Mouse (Mus musculus) embryonic facial prominence, embryonic 14.5 days (tissue): ENCODE data around the gene Izumo4. TPM values are rescaled to one million over a fixed set of nuclear protein-coding genes. Genes with fewer than 3 reads are reported as not detected.
A peak's percentile ranks its signal among the peaks of the same experiment; 100 is the strongest.

Source experiments
- ATAC-seq: fragments of 200-750 bp; cut with Nextera tagmentation; 2 replicates; pipeline ENCODE4 v1.8.0; 2017; ENCODE audit warnings: low read depth, moderate number of reproducible peaks, moderate TSS enrichment
- DNase-seq: peaks from one replicate; pipeline ENCODE4 v3.0.0-alpha.2; 2015; ENCODE audit warnings: low spot score
- H3K27ac ChIP-seq: fragments of 300-500 bp; sonication (generic); replicated peaks from 2 replicates; pipeline ENCODE4 v1.5.1; 2014; ENCODE audit warnings: low read depth, mild to moderate bottlenecking, low read length, moderate library complexity
- H3K27me3 ChIP-seq: fragments of 300-500 bp; sonication (generic); replicated peaks from 2 replicates; pipeline ENCODE4 v1.6.1; 2014; ENCODE audit warnings: low read length; ENCODE audit not compliant: control insufficient read depth, insufficient read depth
- H3K36me3 ChIP-seq: fragments of 300-500 bp; sonication (generic); 2 replicates; pipeline ENCODE4 v1.6.1; 2014; ENCODE audit warnings: low read length, mixed read lengths; ENCODE audit not compliant: control insufficient read depth, insufficient read depth
- H3K4me1 ChIP-seq: fragments of 300-500 bp; sonication (generic); 2 replicates; pipeline ENCODE4 v1.6.1; 2014; ENCODE audit warnings: antibody characterized with exemption, low read length; ENCODE audit not compliant: control insufficient read depth, insufficient read depth
- H3K4me2 ChIP-seq: fragments of 300-500 bp; sonication (generic); 2 replicates; pipeline ENCODE4 v1.6.1; 2014; ENCODE audit warnings: low read depth, mild to moderate bottlenecking, low read length, moderate library complexity, mixed read lengths
- H3K4me3 ChIP-seq: fragments of 300-500 bp; sonication (generic); 2 replicates; pipeline ENCODE4 v1.5.1; 2014; ENCODE audit warnings: low read depth, mild to moderate bottlenecking, low read length
- H3K9ac ChIP-seq: fragments of 300-500 bp; sonication (generic); 2 replicates; pipeline ENCODE4 v1.6.1; 2014; ENCODE audit warnings: low read depth, mild to moderate bottlenecking, low read length, moderate library complexity, mixed read lengths
- H3K9me3 ChIP-seq: fragments of 300-500 bp; sonication (generic); 2 replicates; pipeline ENCODE4 v1.6.1; 2016; ENCODE audit warnings: low read length; ENCODE audit not compliant: control insufficient read depth
- WGBS: fragments of 180-500 bp; shearing (Covaris S2); extraction: QIAGEN DNeasy Blood & Tissue Kit; methylation state at CpG from one replicate; pipeline ENCODE4 v1.1.7; 2014; 5-methylcytosine and 5-hydroxymethylcytosine counted together
- polyA plus RNA-seq: library from polyadenylated mRNA; unstranded; fragments of >200 nt; fragmentation: Nextera tagmentation; extraction: Ambion mirVana; gene quantifications from 2 replicates; pipeline ENCODE4 v1.2.1, GENCODE M21; 2014

The Izumo4 gene
- polyA plus RNA-seq, 1 experiment from 2014 or later = 14.4 TPM

DNA sequence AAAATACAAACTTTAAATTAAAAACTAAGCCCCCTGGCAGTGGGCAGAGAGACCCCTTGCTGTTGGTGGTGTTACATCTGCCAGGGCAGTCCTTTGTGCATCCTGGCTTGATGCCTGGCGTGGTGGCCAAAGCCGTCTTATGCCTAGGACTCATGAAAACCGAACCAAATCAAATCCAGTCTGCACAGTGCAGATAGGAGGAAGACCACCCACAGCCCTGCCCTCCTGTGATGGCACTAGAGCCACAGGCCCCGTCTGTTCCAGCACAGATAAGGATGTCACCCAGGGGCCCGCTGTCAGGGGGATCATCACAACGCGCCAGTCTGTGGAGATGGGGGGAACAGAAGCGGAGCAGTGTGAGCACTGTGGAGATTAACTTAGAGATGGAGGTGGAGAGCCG lies 4.2 kb upstream of the Izumo4 start:
- no peak overlapping the region for H3K27ac ChIP-seq
- H3K27me3 ChIP-seq = no peaks in the 10 kb centered on the region
- H3K36me3 ChIP-seq = peaks cover 22% of the 10 kb centered on the region
- H3K9me3 ChIP-seq = no peaks in the 10 kb centered on the region
- H3K9ac ChIP-seq = peak overlapping the region; percentile 19; the same call in 1 of the 2 replicates
- H3K4me2 ChIP-seq = no peak overlapping the region
- DNase-seq (no peak), ATAC-seq (no peak)
- 81% methylated on average over 9 of the region's 9 CpGs for WGBS
- H3K4me1 ChIP-seq = peaks cover 10% of the 10 kb centered on the region
- H3K4me3 ChIP-seq = no peak overlapping the region

DNA sequence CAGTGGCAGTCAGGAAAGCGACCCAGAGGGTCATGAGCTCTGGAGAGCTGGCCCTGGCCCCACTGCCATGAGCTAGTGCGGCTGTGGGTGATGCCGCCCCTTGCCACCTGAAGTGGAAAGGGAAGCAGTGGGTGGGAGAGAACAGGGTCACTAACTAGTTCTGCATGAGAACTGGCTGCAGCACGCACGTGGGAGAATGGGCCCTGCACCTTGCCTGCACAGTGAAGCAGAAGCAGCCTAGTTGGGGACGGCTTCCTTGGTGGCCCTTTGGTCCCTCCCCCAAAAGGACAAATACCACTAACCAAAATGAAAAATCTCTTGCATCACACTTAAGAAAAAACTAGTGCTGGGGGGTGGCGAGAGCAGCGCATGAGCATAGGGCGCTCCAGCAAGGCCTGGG lies 3.4 kb upstream of the Izumo4 start:
- H3K9me3 ChIP-seq = no peaks in the 10 kb centered on the region
- DNase-seq (no peak), ATAC-seq (no peak)
- H3K36me3 ChIP-seq = peaks cover 21% of the 10 kb centered on the region
- H3K27me3 ChIP-seq = no peaks in the 10 kb centered on the region
- no peak overlapping the region; the same call in 1 of the 2 replicates for H3K9ac ChIP-seq
- no peak overlapping the region for H3K27ac ChIP-seq
- H3K4me3 ChIP-seq = no peak overlapping the region
- peaks cover 17% of the 10 kb centered on the region for H3K4me1 ChIP-seq
- WGBS = 95% methylated on average over 9 of the region's 9 CpGs
- H3K4me2 ChIP-seq = no peak overlapping the region

DNA sequence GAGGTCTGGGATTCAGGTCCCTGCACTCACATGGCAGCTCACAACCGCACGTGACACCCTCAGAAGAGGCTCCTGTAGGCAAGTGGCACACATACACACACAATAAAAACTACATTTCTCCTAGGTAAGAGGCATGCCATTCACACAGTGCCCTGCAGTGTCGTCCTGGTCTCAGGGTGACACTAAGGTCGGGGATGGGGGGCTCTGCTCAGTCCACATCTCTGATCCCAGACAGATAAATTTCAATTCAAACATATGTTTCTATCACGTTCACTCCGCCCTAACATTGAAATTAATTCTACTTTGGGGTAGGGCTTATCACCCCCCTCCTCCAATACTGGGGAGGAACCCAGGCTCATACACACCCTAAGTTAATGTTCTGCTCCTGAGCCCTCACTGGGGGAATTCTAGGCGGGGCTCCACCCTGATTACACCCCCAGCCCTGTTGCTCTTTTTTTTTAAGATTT lies 1.9 kb upstream of the Izumo4 start:
- no peak overlapping the region for H3K27ac ChIP-seq
- H3K36me3 ChIP-seq = peaks cover 7% of the 10 kb centered on the region; the same call in 1 of the 2 replicates
- H3K9me3 ChIP-seq = no peaks in the 10 kb centered on the region
- H3K4me2 ChIP-seq = peak overlapping the region; percentile 71
- H3K4me3 ChIP-seq = 0 out of 2 replicates have a peak overlapping the region, but pooled peaks have one; percentile 67
- ATAC-seq (no peak), DNase-seq (no peak)
- no peaks in the 10 kb centered on the region for H3K27me3 ChIP-seq
- no peak overlapping the region for H3K9ac ChIP-seq
- WGBS = 84% methylated on average over 7 of the region's 7 CpGs
- peaks cover 20% of the 10 kb centered on the region for H3K4me1 ChIP-seq

DNA sequence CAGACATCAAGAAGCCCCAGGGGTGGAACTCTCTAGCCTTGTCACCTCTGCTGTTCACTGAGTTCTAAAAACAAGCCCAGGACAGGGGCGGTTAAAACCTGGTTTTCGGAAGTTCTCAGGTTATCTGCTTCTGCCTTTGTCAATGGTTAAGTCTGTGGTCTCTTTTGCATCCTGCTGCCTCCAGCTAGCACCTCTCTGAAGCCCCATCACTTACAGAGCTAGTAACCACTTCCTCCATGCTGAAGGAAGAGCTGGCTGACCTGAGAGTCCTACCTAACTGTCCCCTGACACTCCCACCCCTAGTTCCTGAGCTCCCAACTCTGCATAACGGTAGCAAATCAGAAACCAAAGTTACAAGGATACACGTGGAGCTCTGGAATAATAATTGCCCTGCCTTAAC lies 1.3 kb upstream of the Izumo4 start:
- no peaks in the 10 kb centered on the region for H3K9me3 ChIP-seq
- H3K9ac ChIP-seq = peak overlapping the region; percentile 71
- DNase-seq (no peak), ATAC-seq (no peak)
- peak overlapping the region; percentile 71 for H3K4me2 ChIP-seq
- no peaks in the 10 kb centered on the region for H3K27me3 ChIP-seq
- peak overlapping the region; percentile 67 for H3K4me3 ChIP-seq
- H3K36me3 ChIP-seq = peaks cover 7% of the 10 kb centered on the region; the same call in 1 of the 2 replicates
- peaks cover 20% of the 10 kb centered on the region for H3K4me1 ChIP-seq
- peak overlapping the region; percentile 78; the same call in 1 of the 2 replicates for H3K27ac ChIP-seq
- 39% methylated on average over 4 of the region's 4 CpGs for WGBS

DNA sequence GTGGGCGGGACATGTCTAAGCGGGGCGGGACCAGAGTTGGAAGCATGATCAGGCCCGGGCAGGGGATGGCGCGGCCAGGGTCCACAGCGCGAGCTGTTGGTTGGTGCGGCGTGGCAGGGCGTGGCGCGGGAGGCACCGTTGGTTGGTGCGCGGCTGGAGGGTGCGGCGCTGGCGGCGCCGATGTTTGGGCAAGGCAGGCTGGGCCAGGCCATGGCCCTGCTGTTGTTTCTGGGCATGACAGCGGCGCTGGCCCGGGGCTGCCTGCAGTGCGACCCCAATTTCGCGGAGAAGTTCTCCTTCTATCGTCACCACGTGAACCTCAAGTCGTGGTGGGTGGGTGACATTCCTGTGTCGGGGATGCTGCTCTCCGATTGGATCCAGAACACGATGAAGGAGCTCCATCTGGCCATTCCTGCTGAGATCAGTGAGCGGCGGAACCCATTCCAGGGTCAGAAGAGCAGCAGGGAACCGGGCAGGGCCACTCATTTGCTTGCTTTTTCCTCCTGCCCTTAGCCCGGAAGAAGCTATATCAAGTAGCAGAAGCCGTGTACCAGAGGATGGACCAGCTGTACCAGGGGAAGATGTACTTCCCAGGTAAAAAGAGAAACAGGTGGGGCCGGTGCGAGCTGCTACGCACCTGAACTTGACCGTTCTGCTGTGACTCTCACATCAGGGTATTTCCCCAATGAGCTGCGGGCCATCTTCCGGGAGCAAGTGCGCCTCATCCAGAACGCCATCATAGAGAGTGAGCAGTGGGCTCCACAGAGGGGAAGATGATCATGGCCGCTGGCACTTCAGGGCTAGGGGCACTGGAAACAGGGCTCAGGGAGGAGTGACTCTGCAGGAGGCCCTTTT lies 779 bp downstream of the Izumo4 start:
- 1% methylated on average over 36 of the region's 47 CpGs for WGBS
- peak overlapping the region; percentile 78 for H3K27ac ChIP-seq

DNA sequence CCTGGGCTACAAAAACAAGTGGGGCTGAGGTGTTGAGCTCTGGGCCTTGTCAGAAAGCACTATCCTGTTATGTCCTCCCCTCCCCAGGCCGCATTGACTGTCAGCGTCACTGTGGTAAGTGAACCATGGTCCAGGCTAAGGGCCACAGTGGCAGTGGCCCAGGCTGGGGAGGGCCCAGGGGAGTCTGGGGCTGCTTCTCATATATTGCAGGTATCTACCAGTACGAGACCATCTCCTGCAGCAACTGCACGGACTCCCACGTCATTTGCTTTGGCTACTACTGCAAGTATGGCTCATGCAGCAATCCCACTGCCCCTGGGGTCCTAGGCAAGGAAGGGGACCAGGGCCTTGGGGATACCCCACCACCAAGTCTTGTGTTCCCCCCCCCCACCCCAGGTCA lies 1.7 kb downstream of the Izumo4 start:
- H3K27ac ChIP-seq = no peak overlapping the region
- H3K4me2 ChIP-seq = peak overlapping the region; percentile 71
- H3K4me1 ChIP-seq = peaks cover 20% of the 10 kb centered on the region
- DNase-seq = no peak
- no peaks in the 10 kb centered on the region for H3K9me3 ChIP-seq
- H3K27me3 ChIP-seq = no peaks in the 10 kb centered on the region
- H3K9ac ChIP-seq = peak overlapping the region; percentile 63
- H3K36me3 ChIP-seq = peaks cover 26% of the 10 kb centered on the region
- H3K4me3 ChIP-seq = peak overlapping the region; percentile 67
- no peak for ATAC-seq
- 76% methylated on average over 5 of the region's 5 CpGs for WGBS

More for the DNA sequence above, 779 bp downstream of the Izumo4 start:
- H3K9ac ChIP-seq = peak overlapping the region; percentile 63
- H3K4me1 ChIP-seq = peaks cover 20% of the 10 kb centered on the region
- DNase-seq (peak; percentile 97), ATAC-seq (peak; percentile 91)
- peak overlapping the region; percentile 67 for H3K4me3 ChIP-seq
- H3K4me2 ChIP-seq = peak overlapping the region; percentile 71
- peaks cover 22% of the 10 kb centered on the region for H3K36me3 ChIP-seq
- no peaks in the 10 kb centered on the region for H3K27me3 ChIP-seq
- no peaks in the 10 kb centered on the region for H3K9me3 ChIP-seq

DNA sequence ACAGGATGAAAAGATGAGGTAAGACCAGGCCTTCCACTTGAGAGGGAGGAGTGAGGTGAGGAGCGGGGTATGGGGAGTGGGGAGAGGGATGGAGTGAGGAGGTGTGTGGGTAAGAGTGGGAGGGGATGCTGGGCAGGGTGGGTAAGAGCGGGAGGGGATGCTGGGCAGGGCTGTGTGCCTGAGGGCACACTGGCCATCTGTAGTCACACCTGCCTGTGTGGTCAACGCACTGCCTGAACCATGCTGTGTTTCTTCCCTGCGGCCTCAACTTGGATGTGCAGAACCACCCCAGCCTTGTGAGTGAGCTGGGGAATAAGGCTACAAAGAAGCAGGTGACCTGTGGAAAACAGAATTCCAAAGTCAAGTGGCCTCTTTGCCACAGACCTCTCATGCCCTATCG lies 2.4 kb downstream of the Izumo4 start:
- H3K27ac ChIP-seq = no peak overlapping the region
- no peak for DNase-seq
- H3K36me3 ChIP-seq = peaks cover 34% of the 10 kb centered on the region
- no peak overlapping the region for H3K4me3 ChIP-seq
- no peak overlapping the region for H3K9ac ChIP-seq
- ATAC-seq = no peak
- WGBS = 87% methylated on average over 5 of the region's 5 CpGs
- no peaks in the 10 kb centered on the region for H3K27me3 ChIP-seq
- no peaks in the 10 kb centered on the region for H3K9me3 ChIP-seq
- no peak overlapping the region for H3K4me2 ChIP-seq
- peaks cover 20% of the 10 kb centered on the region for H3K4me1 ChIP-seq

DNA sequence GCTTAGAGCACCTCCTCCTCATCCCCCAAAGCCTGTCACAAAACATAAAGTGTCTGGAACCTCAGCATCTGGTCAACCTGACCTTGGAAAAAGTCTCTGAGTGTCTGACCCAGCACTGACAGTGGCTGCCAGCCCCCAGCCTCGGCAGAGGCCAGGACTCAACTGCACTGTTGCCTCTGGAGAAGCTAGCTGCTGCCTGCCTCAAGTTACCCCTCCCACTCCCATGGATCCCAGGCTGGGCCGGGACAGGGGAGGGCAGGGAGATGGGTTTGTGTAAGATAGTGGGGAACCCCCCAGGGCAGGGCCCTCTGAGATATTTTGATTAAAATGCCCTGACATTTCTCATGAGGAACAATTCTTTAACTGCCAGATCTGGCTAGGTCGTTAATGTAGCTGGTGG lies 3.0 kb downstream of the Izumo4 start:
- Histone ChIP-seq H3K4me3 (no peak overlapping the region), H3K27ac (no peak overlapping the region), H3K4me1 (peaks cover 17% of the 10 kb centered on the region), H3K9me3 (no peaks in the 10 kb centered on the region), H3K4me2 (no peak overlapping the region), H3K36me3 (peaks cover 40% of the 10 kb centered on the region), H3K27me3 (no peaks in the 10 kb centered on the region), H3K9ac (no peak overlapping the region)
- DNase-seq (no peak), ATAC-seq (no peak)
- WGBS = 63% methylated on average over 3 of the region's 3 CpGs
